ENCODE assay signal across 9 mouse cellular contexts in genomic region chr16:34658388-34658787, GRCm38 (mm10). TPM values are rescaled to one million over a fixed set of nuclear protein-coding genes. Genes with fewer than 3 reads are reported as not detected.
A peak's percentile ranks its signal among the peaks of the same experiment; 100 is the strongest.
DNase-seq lines count a peak whose midpoint lies in the region; ATAC-seq lines count a peak whose summit lies in the region.
"Had no signal": no experiment of that assay in that cellular context is flagged by ENCODE, and none has a peak within 500 bp of the region (broad histone marks: within the 10 kb centered on the region; RNA-seq: fewer than 3 reads in every experiment).

No protein-coding gene starts in this region.

- H3K27ac ChIP-seq in heart, embryonic 12.5 days (ENCODE audit: poor library complexity, severe bottlenecking) = no peak overlapping the region
- no peak overlapping the region for H3K27ac ChIP-seq in hindbrain, embryonic 14.5 days
- H3K27ac ChIP-seq in midbrain, embryonic 12.5 days (replicated peaks) = no peak overlapping the region

- 39% methylated on average over 11 of the region's 11 CpGs for WGBS in heart, embryonic 12.5 days
- WGBS in hindbrain, embryonic 14.5 days = 37% methylated on average over 11 of the region's 11 CpGs
- 42% methylated on average over 11 of the region's 11 CpGs for WGBS in midbrain, embryonic 12.5 days

- intact Hi-C loops in gastrocnemius, postnatal 14 days (cut with DNase I; ENCODE audit: low total_unique reads) = no loop called here

- peak overlapping the region; percentile 45 for H3K4me3 ChIP-seq in heart, embryonic 12.5 days
- peak overlapping the region; percentile 29 for H3K4me3 ChIP-seq in hindbrain, embryonic 14.5 days (replicated peaks; ENCODE audit: low read length)
- no peak overlapping the region for H3K4me3 ChIP-seq in midbrain, embryonic 12.5 days

- H3K9ac ChIP-seq in heart, embryonic 12.5 days = no peak overlapping the region
- no peak overlapping the region for H3K9ac ChIP-seq in hindbrain, embryonic 14.5 days
- H3K9ac ChIP-seq in midbrain, embryonic 12.5 days (replicated peaks) = no peak overlapping the region

- no peaks in the 10 kb centered on the region for H3K27me3 ChIP-seq in heart, embryonic 12.5 days (replicated peaks)
- H3K27me3 ChIP-seq in hindbrain, embryonic 14.5 days (ENCODE audit: control insufficient read depth, insufficient read depth, low read length) = no peaks in the 10 kb centered on the region
- peaks cover 11% of the 10 kb centered on the region for H3K27me3 ChIP-seq in midbrain, embryonic 12.5 days

- H3K4me2 ChIP-seq in heart, embryonic 12.5 days = peak overlapping the region; percentile 66
- peak overlapping the region; percentile 62 for H3K4me2 ChIP-seq in hindbrain, embryonic 14.5 days (replicated peaks)
- H3K4me2 ChIP-seq in midbrain, embryonic 12.5 days (replicated peaks) = peak overlapping the region; percentile 54

- 0 out of 2 replicates have a peak, but pooled peaks cover 3% of the 10 kb centered on the region for H3K9me3 ChIP-seq in heart, embryonic 12.5 days (replicated peaks)
- no peaks in the 10 kb centered on the region for H3K9me3 ChIP-seq in hindbrain, embryonic 14.5 days (ENCODE audit: control insufficient read depth, low read length)
- no peaks in the 10 kb centered on the region for H3K9me3 ChIP-seq in midbrain, embryonic 12.5 days

- peaks cover 8% of the 10 kb centered on the region for H3K4me1 ChIP-seq in heart, embryonic 12.5 days (replicated peaks)
- peaks cover 9% of the 10 kb centered on the region; the same call in 1 of the 2 replicates for H3K4me1 ChIP-seq in hindbrain, embryonic 14.5 days (replicated peaks; ENCODE audit: control insufficient read depth, insufficient read depth, low read length)
- H3K4me1 ChIP-seq in midbrain, embryonic 12.5 days = peaks cover 9% of the 10 kb centered on the region; the same call in 1 of the 2 replicates

- no peak for DNase-seq in heart, adult 18-20 months
- peak; percentile 66 for DNase-seq in embryo, embryonic 11 days
- DNase-seq in hindbrain, embryonic 14.5 days (ENCODE audit: low spot score) = no peak
- DNase-seq in adrenal gland, adult (ENCODE audit: inconsistent age in 2 of 2, low spot score in 1 of 2) = no peak
- DNase-seq in gastrocnemius, postnatal 14 days = no peak
- no peak for DNase-seq in adrenal gland, adult 8-10 months

- no peak for ATAC-seq in heart, embryonic 12.5 days (ENCODE audit: insufficient number of reproducible peaks, low FRiP score)
- ATAC-seq in hindbrain, embryonic 14.5 days (ENCODE audit: low FRiP score) = no peak
- no peak; the same call in 1 of the 2 replicates for ATAC-seq in midbrain, embryonic 12.5 days (ENCODE audit: low FRiP score, low read depth)

- H3K36me3 ChIP-seq in heart, embryonic 12.5 days = no peaks in the 10 kb centered on the region
- H3K36me3 ChIP-seq in hindbrain, embryonic 14.5 days (replicated peaks; ENCODE audit: control insufficient read depth, insufficient read depth) = no peaks in the 10 kb centered on the region
- no peaks in the 10 kb centered on the region for H3K36me3 ChIP-seq in midbrain, embryonic 12.5 days

RNA-seq across cellular contexts. Expression of gene Ropn1, which starts 8.7 kb away (rescaled TPM):
- 0.58 and 0.73 TPM in 2 replicates for polyA plus RNA-seq in heart, embryonic 12.5 days (2016; fragmentation: Nextera tagmentation; extraction: Ambion mirVana)
- not detected for total RNA-seq in heart, adult 18-20 months (2021)
- 0.24 TPM in 1 of 2 replicates, not detected in the other for polyA plus RNA-seq in hindbrain, embryonic 14.5 days (2014; fragmentation: Nextera tagmentation; extraction: Ambion mirVana)
- polyA plus RNA-seq in midbrain, embryonic 12.5 days (2016; fragmentation: Nextera tagmentation; extraction: Ambion mirVana) = not detected in 2 replicates
- total RNA-seq in gastrocnemius, postnatal 14 days (2021) = not detected
- not detected for total RNA-seq in adrenal gland, adult 8-10 months (2022)
- total RNA-seq: layer of hippocampus, postnatal 25 days had no signal

RNA-seq across cellular contexts. Expression of gene Ccdc14, which starts 32.0 kb away (rescaled TPM):
- polyA plus RNA-seq in heart, embryonic 12.5 days (2016; fragmentation: Nextera tagmentation; extraction: Ambion mirVana) = 7.0 and 8.5 TPM in 2 replicates
- total RNA-seq in heart, adult 18-20 months (2021) = 1 to 10 TPM; 2.3 to 2.6 TPM
- polyA plus RNA-seq in hindbrain, embryonic 14.5 days (2014; fragmentation: Nextera tagmentation; extraction: Ambion mirVana) = 4.4 TPM in 2 replicates
- 8.9 and 10.1 TPM in 2 replicates for polyA plus RNA-seq in midbrain, embryonic 12.5 days (2016; fragmentation: Nextera tagmentation; extraction: Ambion mirVana)
- total RNA-seq in gastrocnemius, postnatal 14 days (2021) = 1 to 10 TPM; 2.5 to 2.6 TPM
- total RNA-seq in adrenal gland, adult 8-10 months (2022) = 1 to 10 TPM; 2.7 to 6.3 (median 4.1) TPM
